Mouse (Mus musculus): ENCODE results near the gene Clpb. TPM values are rescaled to one million over a fixed set of nuclear protein-coding genes. Genes with fewer than 3 reads are reported as not detected.

The Clpb gene
- polyA plus RNA-seq, 1 experiment from 2014 or later, result 38.5 TPM

DNA sequence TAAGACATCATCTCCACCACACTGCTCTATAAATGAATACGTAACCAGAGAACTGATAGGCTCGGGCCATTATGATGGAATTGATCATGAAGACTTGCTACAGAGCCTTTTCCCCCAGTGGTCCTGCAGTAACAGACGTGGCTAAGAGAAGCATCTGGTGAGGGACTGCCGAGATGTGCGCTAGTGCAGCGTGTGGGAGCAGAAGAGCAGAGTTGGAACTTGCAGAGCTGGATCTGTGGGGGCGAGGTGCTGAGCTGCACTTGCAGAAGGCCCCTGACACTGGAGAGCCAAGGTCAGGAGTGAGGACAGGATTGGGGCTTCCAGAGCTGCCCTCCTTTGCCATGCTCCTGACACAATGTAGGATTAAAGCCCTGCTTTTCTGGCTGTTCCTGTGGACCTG, 106.6 kb downstream of the Clpb start:
- ATAC-seq (ENCODE audit: low FRiP score, low TSS enrichment) (no peak), DNase-seq (no peak)
- no peak overlapping the region for H3K4me2 ChIP-seq (ENCODE audit: low read length)
- no peak overlapping the region for H3K9ac ChIP-seq (replicated peaks; ENCODE audit: low read length)
- 72% methylated on average over 7 of the region's 7 CpGs for WGBS
- H3K27me3 ChIP-seq (ENCODE audit: control insufficient read depth, insufficient read depth, low read length), result no peaks in the 10 kb centered on the region
- H3K4me1 ChIP-seq (ENCODE audit: control insufficient read depth, insufficient read depth, low read length), result peaks cover 16% of the 10 kb centered on the region
- peaks cover 10% of the 10 kb centered on the region; the same call in 1 of the 2 replicates for H3K36me3 ChIP-seq (ENCODE audit: control insufficient read depth, insufficient read depth, low read length)
- H3K4me3 ChIP-seq (replicated peaks; ENCODE audit: low read depth, low read length), result no peak overlapping the region
- H3K27ac ChIP-seq (replicated peaks; ENCODE audit: low read depth, low read length), result no peak overlapping the region
- H3K9me3 ChIP-seq (ENCODE audit: control insufficient read depth, low read length), result no peaks in the 10 kb centered on the region

DNA sequence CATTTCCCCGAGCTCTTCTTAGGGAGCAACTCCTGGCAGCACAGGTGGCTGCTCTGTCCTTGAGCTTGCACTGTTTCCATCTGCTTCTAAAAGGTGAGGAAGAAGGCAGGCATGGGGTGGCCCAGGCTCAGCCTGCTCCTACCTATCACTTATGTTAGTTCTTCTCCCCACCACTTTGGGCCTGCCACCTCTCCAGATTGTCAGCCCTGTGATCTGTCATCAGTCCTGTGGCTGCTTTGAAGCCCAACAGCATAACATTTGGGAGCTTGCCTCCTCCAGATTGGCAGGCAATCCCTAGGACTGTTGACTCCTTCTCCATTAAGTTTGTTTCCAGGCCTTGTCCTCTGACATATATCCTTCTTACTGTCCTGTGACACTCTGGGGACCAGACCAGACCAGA, 108.2 kb downstream of the Clpb start:
- Histone ChIP-seq H3K4me2 (ENCODE audit: low read length) (no peak overlapping the region), H3K4me1 (ENCODE audit: control insufficient read depth, insufficient read depth, low read length) (peaks cover 16% of the 10 kb centered on the region), H3K4me3 (replicated peaks; ENCODE audit: low read depth, low read length) (no peak overlapping the region), H3K27me3 (ENCODE audit: control insufficient read depth, insufficient read depth, low read length) (no peaks in the 10 kb centered on the region), H3K9ac (replicated peaks; ENCODE audit: low read length) (no peak overlapping the region), H3K36me3 (ENCODE audit: control insufficient read depth, insufficient read depth, low read length) (peaks cover 6% of the 10 kb centered on the region; the same call in 1 of the 2 replicates), H3K27ac (replicated peaks; ENCODE audit: low read depth, low read length) (no peak overlapping the region), H3K9me3 (ENCODE audit: control insufficient read depth, low read length) (no peaks in the 10 kb centered on the region)
- 89% methylated on average over 1 of the region's 1 CpGs for WGBS
- ATAC-seq (ENCODE audit: low FRiP score, low TSS enrichment) (no peak), DNase-seq (no peak)

DNA sequence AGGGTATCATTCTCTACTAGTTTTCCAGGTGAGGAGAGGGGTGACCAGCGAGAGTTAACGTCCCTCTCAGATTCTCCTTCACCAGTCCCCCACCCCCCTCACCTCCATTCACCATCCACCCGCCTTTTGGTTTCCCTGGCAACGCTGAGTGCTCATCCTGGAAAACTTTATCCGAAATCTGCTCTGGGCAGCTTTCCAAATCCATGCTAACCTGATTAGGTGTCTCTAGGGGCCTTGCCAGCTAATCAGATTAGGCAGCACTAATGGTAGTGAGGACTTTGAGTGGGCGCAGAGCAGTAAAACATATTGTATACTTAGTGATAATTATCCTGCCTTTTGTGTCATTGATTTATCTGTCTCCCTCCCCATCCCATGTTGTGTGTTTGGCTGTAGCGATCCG, 109.3 kb downstream of the Clpb start:
- H3K36me3 ChIP-seq (ENCODE audit: control insufficient read depth, insufficient read depth, low read length), result peaks cover 6% of the 10 kb centered on the region; the same call in 1 of the 2 replicates

DNA sequence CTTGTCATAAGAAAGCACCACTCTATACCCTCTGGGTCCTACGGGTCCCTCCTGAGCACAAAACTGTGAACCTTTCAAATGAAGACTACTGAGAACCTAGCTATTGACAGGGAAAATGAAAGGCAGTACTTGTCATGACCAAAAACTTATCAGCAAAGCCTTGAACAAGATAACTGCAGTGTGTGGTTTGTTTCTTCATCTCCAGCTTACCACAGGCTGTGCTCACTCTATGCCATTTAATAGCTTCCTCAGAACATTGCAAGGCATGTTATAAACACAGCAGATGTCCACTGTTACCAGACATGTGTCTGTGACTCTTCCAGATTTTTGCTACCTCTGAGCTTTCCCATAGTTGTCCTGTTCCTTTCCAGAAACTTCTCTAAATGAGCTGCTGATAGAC, 113.6 kb downstream of the Clpb start:
- 95% methylated on average over 1 of the region's 1 CpGs for WGBS
- Histone ChIP-seq H3K27ac (replicated peaks; ENCODE audit: low read depth, low read length) (no peak overlapping the region), H3K9me3 (ENCODE audit: control insufficient read depth, low read length) (no peaks in the 10 kb centered on the region), H3K27me3 (ENCODE audit: control insufficient read depth, insufficient read depth, low read length) (no peaks in the 10 kb centered on the region), H3K9ac (replicated peaks; ENCODE audit: low read length) (no peak overlapping the region), H3K36me3 (ENCODE audit: control insufficient read depth, insufficient read depth, low read length) (peaks cover 24% of the 10 kb centered on the region), H3K4me3 (replicated peaks; ENCODE audit: low read depth, low read length) (no peak overlapping the region), H3K4me1 (ENCODE audit: control insufficient read depth, insufficient read depth, low read length) (peaks cover 11% of the 10 kb centered on the region), H3K4me2 (ENCODE audit: low read length) (no peak overlapping the region)
- no peak for ATAC-seq (ENCODE audit: low FRiP score, low TSS enrichment)
- DNase-seq, result no peak

More for the DNA sequence above, 109.3 kb downstream of the Clpb start:
- H3K27me3 ChIP-seq (ENCODE audit: control insufficient read depth, insufficient read depth, low read length), result no peaks in the 10 kb centered on the region
- H3K27ac ChIP-seq (replicated peaks; ENCODE audit: low read depth, low read length), result no peak overlapping the region
- 12% methylated on average over 8 of the region's 8 CpGs for WGBS
- H3K4me1 ChIP-seq (ENCODE audit: control insufficient read depth, insufficient read depth, low read length), result peaks cover 16% of the 10 kb centered on the region
- no peak overlapping the region for H3K4me2 ChIP-seq (ENCODE audit: low read length)
- no peak overlapping the region for H3K9ac ChIP-seq (replicated peaks; ENCODE audit: low read length)
- H3K4me3 ChIP-seq (replicated peaks; ENCODE audit: low read depth, low read length), result no peak overlapping the region
- H3K9me3 ChIP-seq (ENCODE audit: control insufficient read depth, low read length), result no peaks in the 10 kb centered on the region
- peak; percentile 82 for DNase-seq
- peak; percentile 62 for ATAC-seq (ENCODE audit: low FRiP score, low TSS enrichment)

DNA sequence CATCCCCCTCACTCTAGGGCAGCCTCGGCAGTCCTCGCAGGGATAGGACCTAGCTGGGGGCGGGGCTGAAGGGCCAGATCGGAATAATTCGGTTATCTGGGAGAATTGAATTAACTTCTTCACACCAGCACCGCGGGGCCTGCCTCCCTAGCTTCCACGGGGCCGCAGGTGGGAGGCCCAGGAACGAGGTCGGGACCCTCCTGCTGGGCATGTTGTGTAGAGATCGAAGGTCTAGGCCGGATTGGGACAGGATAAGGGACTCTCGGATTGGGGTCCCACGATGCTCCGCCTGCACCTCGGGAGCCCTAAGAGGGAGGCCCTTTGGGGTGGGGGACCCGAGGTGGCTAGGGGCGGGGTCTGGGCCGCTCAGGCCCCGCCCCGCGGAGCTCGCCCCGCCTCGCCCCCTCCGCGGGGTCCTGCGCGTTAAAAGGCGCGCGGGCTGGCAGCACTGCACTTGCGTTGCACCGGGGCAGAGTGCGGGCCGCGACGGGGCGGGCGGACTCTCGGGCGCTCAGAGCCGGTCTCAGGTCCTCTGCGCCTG, 154.5 kb downstream of the Clpb start, which contains the start of gene Phox2a:
Gene Phox2a, plus strand, starts transcription at position 453 of the 541 bp plus-strand sequence.
- DNase-seq (no peak), ATAC-seq (ENCODE audit: low FRiP score, low TSS enrichment) (peak; percentile 44; the same call in 1 of the 2 replicates)
- H3K9me3 ChIP-seq (ENCODE audit: control insufficient read depth, low read length), result no peaks in the 10 kb centered on the region
- no peak within 1 kb of the TSS for H3K9ac ChIP-seq (replicated peaks; ENCODE audit: low read length)
- H3K36me3 ChIP-seq (ENCODE audit: control insufficient read depth, insufficient read depth, low read length), result no peaks in the 10 kb centered on the region
- H3K27ac ChIP-seq (replicated peaks; ENCODE audit: low read depth, low read length), result no peak within 1 kb of the TSS
- WGBS, result under 1% methylated on average over 45 of the region's 45 CpGs
- H3K4me3 ChIP-seq (replicated peaks; ENCODE audit: low read depth, low read length), result peak within 1 kb of the TSS; percentile 26
- H3K27me3 ChIP-seq (ENCODE audit: control insufficient read depth, insufficient read depth, low read length), result peaks cover 59% of the 10 kb centered on the region
- H3K4me1 ChIP-seq (ENCODE audit: control insufficient read depth, insufficient read depth, low read length), result peaks cover 21% of the 10 kb centered on the region; the same call in 1 of the 2 replicates
- peak within 1 kb of the TSS; percentile 47 for H3K4me2 ChIP-seq (ENCODE audit: low read length)

DNA sequence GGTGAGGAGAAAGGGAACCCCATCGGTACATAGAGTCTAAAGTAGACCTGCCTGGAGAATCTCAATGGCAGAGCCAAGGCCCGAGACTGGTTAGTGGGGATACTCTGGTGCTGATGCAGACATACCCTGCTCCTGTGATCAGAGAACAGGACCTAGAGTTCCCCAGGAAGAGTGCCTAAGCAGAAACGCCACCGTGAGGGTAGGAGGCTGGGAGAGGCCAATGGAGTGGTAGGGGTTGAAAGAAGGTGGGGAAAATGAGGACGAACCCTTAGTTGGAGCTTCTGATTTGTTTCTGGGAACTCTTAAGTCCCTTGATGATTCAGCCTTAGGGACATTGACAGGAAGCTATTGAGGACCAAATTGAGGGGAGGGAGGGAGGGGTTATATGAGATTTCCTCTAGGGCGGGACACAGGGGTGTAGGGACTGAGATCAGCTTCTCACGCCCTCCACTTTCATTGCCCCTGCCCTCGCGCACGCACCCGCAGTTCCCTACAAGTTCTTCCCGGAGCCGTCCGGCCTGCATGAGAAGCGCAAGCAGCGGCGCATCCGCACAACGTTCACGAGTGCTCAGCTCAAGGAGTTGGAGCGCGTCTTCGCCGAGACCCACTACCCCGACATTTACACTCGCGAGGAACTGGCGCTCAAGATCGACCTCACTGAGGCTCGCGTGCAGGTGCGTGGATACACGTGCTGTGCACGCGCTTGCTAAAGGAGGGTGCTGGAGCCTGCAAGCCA, 157.0 kb downstream of the Clpb start:
- peak overlapping the region; percentile 51 for H3K4me2 ChIP-seq (ENCODE audit: low read length)
- DNase-seq (peak; percentile 67), ATAC-seq (ENCODE audit: low FRiP score, low TSS enrichment) (no peak)
- 0 out of 2 replicates have a peak overlapping the region, but pooled peaks have one; percentile 20 for H3K9ac ChIP-seq (replicated peaks; ENCODE audit: low read length)
- peak overlapping the region; percentile 33 for H3K4me3 ChIP-seq (replicated peaks; ENCODE audit: low read depth, low read length)
- no peak overlapping the region for H3K27ac ChIP-seq (replicated peaks; ENCODE audit: low read depth, low read length)
- 4% methylated on average over 35 of the region's 35 CpGs for WGBS
- peaks cover 21% of the 10 kb centered on the region; the same call in 1 of the 2 replicates for H3K4me1 ChIP-seq (ENCODE audit: control insufficient read depth, insufficient read depth, low read length)
- no peaks in the 10 kb centered on the region for H3K36me3 ChIP-seq (ENCODE audit: control insufficient read depth, insufficient read depth, low read length)
- no peaks in the 10 kb centered on the region for H3K9me3 ChIP-seq (ENCODE audit: control insufficient read depth, low read length)
- peaks cover 66% of the 10 kb centered on the region for H3K27me3 ChIP-seq (ENCODE audit: control insufficient read depth, insufficient read depth, low read length)

DNA sequence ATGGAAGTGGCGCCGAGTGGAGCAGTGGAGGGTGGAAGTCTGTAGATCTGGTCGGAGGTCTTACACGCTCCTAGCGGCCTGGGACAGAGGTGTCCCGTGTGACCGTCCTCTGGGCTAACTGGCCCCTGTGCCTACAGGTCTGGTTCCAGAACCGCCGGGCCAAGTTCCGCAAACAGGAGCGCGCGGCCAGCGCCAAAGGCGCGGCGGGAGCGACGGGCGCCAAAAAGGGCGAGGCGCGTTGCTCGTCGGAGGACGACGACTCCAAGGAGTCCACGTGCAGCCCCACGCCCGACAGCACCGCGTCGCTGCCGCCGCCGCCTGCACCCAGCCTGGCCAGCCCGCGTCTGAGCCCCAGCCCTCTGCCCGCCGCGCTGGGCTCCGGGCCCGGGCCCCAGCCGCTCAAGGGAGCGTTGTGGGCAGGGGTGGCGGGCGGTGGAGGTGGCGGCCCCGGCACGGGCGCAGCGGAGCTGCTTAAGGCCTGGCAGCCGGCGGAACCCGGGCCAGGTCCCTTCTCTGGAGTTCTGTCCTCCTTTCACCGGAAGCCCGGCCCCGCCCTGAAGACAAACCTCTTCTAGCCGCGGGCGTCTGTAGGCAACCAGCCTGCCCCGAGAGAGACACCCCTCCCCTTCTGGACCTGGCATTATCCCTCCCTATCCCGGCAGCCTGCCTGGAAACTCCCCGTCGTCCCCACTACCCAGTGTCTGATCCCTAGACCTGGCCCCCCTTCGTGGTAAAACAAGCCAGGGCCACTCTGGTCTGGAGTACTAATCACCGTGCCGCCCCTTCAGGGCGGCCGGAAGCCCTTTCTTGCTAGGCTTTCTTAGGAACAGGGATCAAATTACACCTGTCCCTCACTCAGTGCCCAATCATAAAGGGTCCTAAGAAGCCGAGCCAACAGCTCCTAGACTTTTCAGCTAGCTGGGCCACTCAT, 158.4 kb downstream of the Clpb start:
- peaks cover 66% of the 10 kb centered on the region for H3K27me3 ChIP-seq (ENCODE audit: control insufficient read depth, insufficient read depth, low read length)
- no peaks in the 10 kb centered on the region for H3K9me3 ChIP-seq (ENCODE audit: control insufficient read depth, low read length)
- H3K4me1 ChIP-seq (ENCODE audit: control insufficient read depth, insufficient read depth, low read length), result peaks cover 21% of the 10 kb centered on the region; the same call in 1 of the 2 replicates
- peaks cover 6% of the 10 kb centered on the region; the same call in 1 of the 2 replicates for H3K36me3 ChIP-seq (ENCODE audit: control insufficient read depth, insufficient read depth, low read length)
- peak overlapping the region; percentile 33 for H3K4me3 ChIP-seq (replicated peaks; ENCODE audit: low read depth, low read length)
- peak overlapping the region; percentile 60 for H3K4me2 ChIP-seq (ENCODE audit: low read length)
- no peak overlapping the region for H3K27ac ChIP-seq (replicated peaks; ENCODE audit: low read depth, low read length)
- DNase-seq (peak; percentile 59), ATAC-seq (ENCODE audit: low FRiP score, low TSS enrichment) (peak; percentile 60)
- under 1% methylated on average over 71 of the region's 71 CpGs for WGBS
- H3K9ac ChIP-seq (replicated peaks; ENCODE audit: low read length), result no peak overlapping the region; the same call in 1 of the 2 replicates

All from midbrain, embryonic 14.5 days (tissue).